Mouse (Mus musculus) forebrain, embryonic 14.5 days (tissue): Measurements from ENCODE around the gene Il1r1. TPM values are rescaled to one million over a fixed set of nuclear protein-coding genes. Genes with fewer than 3 reads are reported as not detected.

ENCODE experiments used
- ATAC-seq: fragments of 200-750 bp; cut with Nextera tagmentation; 2 replicates; pipeline ENCODE4 v1.8.0; 2017; ENCODE audit warnings: mild to moderate bottlenecking, moderate library complexity
- DNase-seq: peaks from one replicate; pipeline ENCODE4 v3.0.0-alpha.2; 2015; ENCODE audit warnings: low spot score
- H3K27ac ChIP-seq: fragments of 300-500 bp; sonication (generic); 2 replicates; pipeline ENCODE4 v1.5.1; 2014; ENCODE audit warnings: low read depth, mild to moderate bottlenecking, control low read depth, low read length, moderate library complexity
- H3K27me3 ChIP-seq: fragments of 300-500 bp; sonication (generic); replicated peaks from 2 replicates; pipeline ENCODE4 v1.6.1; 2014; ENCODE audit warnings: low read length, control low read depth, mixed read lengths; ENCODE audit not compliant: control insufficient read depth, insufficient read depth
- H3K36me3 ChIP-seq: fragments of 300-500 bp; sonication (generic); 2 replicates; pipeline ENCODE4 v1.6.1; 2014; ENCODE audit warnings: low read length, control low read depth; ENCODE audit not compliant: control insufficient read depth, insufficient read depth
- H3K4me1 ChIP-seq: fragments of 300-500 bp; sonication (generic); 2 replicates; pipeline ENCODE4 v1.6.1; 2014; ENCODE audit warnings: antibody characterized with exemption, low read length, control low read depth; ENCODE audit not compliant: control insufficient read depth, insufficient read depth
- H3K4me2 ChIP-seq: fragments of 300-500 bp; sonication (generic); 2 replicates; pipeline ENCODE4 v1.6.1; 2014; ENCODE audit warnings: mild to moderate bottlenecking, control low read depth, low read length
- H3K4me3 ChIP-seq: fragments of 300-500 bp; sonication (generic); 2 replicates; pipeline ENCODE4 v1.5.1; 2014; ENCODE audit warnings: low read depth, low read length, control low read depth
- H3K9ac ChIP-seq: fragments of 300-500 bp; sonication (generic); 2 replicates; pipeline ENCODE4 v1.6.1; 2014; ENCODE audit warnings: mild to moderate bottlenecking, low read length, control low read depth, moderate library complexity
- H3K9me3 ChIP-seq: fragments of 300-500 bp; sonication (generic); replicated peaks from 2 replicates; pipeline ENCODE4 v1.6.1; 2016; ENCODE audit warnings: low read length, control low read depth, mixed read lengths; ENCODE audit not compliant: control insufficient read depth
- WGBS: fragments of 180-500 bp; shearing (Covaris S2); extraction: QIAGEN DNeasy Blood & Tissue Kit; methylation state at CpG from one replicate; pipeline ENCODE4 v1.1.7; 2014; 5-methylcytosine and 5-hydroxymethylcytosine counted together
- polyA plus RNA-seq: library from polyadenylated mRNA; unstranded; fragments of >200 nt; fragmentation: Nextera tagmentation; extraction: Ambion mirVana; gene quantifications from 2 replicates; pipeline ENCODE4 v1.2.1, GENCODE M21; 2014

The Il1r1 gene
- 0.64 and 0.70 TPM in 2 replicates for polyA plus RNA-seq

- no peak within 1 kb of the TSS for H3K4me3 ChIP-seq
- WGBS: 78% methylated on average over 12 of the region's 12 CpGs
- no peaks in the 10 kb centered on the region for H3K36me3 ChIP-seq
- no peak within 1 kb of the TSS for H3K4me2 ChIP-seq
- no peaks in the 10 kb centered on the region for H3K9me3 ChIP-seq
- no peaks in the 10 kb centered on the region for H3K27me3 ChIP-seq
- ATAC-seq (no peak), DNase-seq (peak; percentile 28)
- H3K27ac ChIP-seq: no peak within 1 kb of the TSS
- no peaks in the 10 kb centered on the region for H3K4me1 ChIP-seq
- no peak within 1 kb of the TSS for H3K9ac ChIP-seq
Measured at GRCm38 (mm10) chr1:40224539-40225284, at the start of gene Il1r1. Gene Il1r1 (plus strand): TSS chr1:40225080.

DNA sequence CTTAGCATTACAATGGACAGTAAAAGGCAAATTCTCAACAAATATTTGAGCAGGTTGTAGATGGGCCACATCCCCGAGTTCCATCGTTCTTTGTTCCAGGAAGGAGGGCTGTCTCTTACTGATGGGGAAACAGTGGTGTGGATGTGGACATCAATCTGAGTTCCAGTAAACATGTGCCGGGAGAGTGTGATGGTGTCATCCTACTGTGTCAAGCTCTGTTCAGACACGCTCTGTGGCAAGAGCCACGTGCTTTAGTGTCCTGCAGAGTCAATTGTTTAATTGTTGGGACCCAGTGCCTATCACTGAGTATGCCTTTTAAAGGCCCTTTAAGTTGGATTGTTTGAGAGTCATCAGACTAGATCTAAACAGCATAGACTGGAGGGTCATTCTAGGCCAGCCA, 49.8 kb upstream of the Il1r1 start:
- no peak overlapping the region for H3K4me2 ChIP-seq
- H3K9me3 ChIP-seq: no peaks in the 10 kb centered on the region
- WGBS: 90% methylated on average over 5 of the region's 5 CpGs
- H3K9ac ChIP-seq: no peak overlapping the region
- no peak for DNase-seq
- H3K27ac ChIP-seq: no peak overlapping the region
- H3K4me3 ChIP-seq: no peak overlapping the region
- H3K4me1 ChIP-seq: no peaks in the 10 kb centered on the region
- ATAC-seq: no peak
- H3K36me3 ChIP-seq: no peaks in the 10 kb centered on the region
- no peaks in the 10 kb centered on the region for H3K27me3 ChIP-seq

- Histone ChIP-seq H3K36me3 (no peaks in the 10 kb centered on the region), H3K4me2 (no peak overlapping the region), H3K9ac (no peak overlapping the region), H3K4me1 (no peaks in the 10 kb centered on the region), H3K27ac (no peak overlapping the region), H3K27me3 (no peaks in the 10 kb centered on the region), H3K4me3 (no peak overlapping the region), H3K9me3 (no peaks in the 10 kb centered on the region)
- 94% methylated on average over 1 of the region's 1 CpGs for WGBS
- ATAC-seq (no peak), DNase-seq (no peak)
Measured at GRCm38 (mm10) chr1:40175797-40176196, 49.1 kb upstream of the Il1r1 start.

GRCm38 (mm10) chr1:40179031-40179430, 45.8 kb upstream of the Il1r1 start:
- Histone ChIP-seq H3K4me1 (no peaks in the 10 kb centered on the region), H3K9ac (no peak overlapping the region), H3K36me3 (no peaks in the 10 kb centered on the region), H3K4me3 (no peak overlapping the region), H3K4me2 (no peak overlapping the region), H3K9me3 (no peaks in the 10 kb centered on the region), H3K27me3 (no peaks in the 10 kb centered on the region), H3K27ac (no peak overlapping the region)
- no peak for DNase-seq
- 83% methylated on average over 4 of the region's 4 CpGs for WGBS
- no peak for ATAC-seq

DNA sequence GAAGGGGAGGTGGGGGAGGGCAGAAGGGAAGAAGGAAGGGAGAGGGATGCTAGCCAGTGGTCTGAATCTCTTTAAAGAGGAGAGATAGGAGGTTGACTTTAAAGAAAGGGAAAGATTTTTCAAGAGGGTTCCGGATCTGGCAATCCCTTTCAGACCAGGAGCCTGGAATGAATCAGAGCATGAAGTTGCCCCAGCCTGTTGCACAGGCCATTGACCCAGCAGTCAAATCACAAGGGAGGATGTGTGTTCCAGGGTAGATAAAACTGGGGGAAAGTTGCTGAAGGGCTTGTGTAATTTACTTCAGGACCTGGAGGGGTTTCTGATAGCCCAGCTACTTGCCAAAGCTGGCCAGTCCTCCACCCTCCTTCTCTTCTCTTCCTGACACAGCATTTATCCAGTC, 45.4 kb upstream of the Il1r1 start:
- Histone ChIP-seq H3K4me1 (no peaks in the 10 kb centered on the region), H3K9me3 (no peaks in the 10 kb centered on the region), H3K4me3 (no peak overlapping the region), H3K36me3 (no peaks in the 10 kb centered on the region), H3K4me2 (no peak overlapping the region), H3K27ac (no peak overlapping the region), H3K27me3 (no peaks in the 10 kb centered on the region), H3K9ac (no peak overlapping the region)
- WGBS: 81% methylated on average over 1 of the region's 1 CpGs
- ATAC-seq (no peak), DNase-seq (no peak)

DNA sequence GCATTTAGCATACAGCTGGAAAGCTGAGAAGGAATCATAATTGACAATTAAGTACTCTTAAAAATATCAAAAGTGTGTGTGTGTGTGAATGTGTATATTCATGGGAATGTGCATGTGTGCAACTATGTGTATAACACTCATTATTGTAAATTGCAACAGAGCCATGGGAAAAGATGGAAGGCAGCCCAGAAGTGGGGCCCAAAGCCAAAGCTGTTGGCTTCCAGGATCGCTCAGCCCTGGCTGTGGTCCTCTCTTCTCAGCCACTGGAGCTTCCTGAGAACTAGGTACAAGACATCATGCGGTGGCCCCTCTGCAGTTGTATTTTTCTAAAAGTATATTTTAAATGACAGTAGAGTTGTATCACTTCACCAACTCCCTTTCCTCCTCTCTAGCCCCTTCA, 44.0 kb upstream of the Il1r1 start:
- Histone ChIP-seq H3K4me1 (no peaks in the 10 kb centered on the region), H3K4me3 (no peak overlapping the region), H3K9ac (no peak overlapping the region), H3K4me2 (no peak overlapping the region), H3K36me3 (no peaks in the 10 kb centered on the region), H3K27ac (no peak overlapping the region), H3K27me3 (no peaks in the 10 kb centered on the region), H3K9me3 (no peaks in the 10 kb centered on the region)
- no peak for ATAC-seq
- 82% methylated on average over 2 of the region's 2 CpGs for WGBS
- DNase-seq: peak; percentile 8

DNA sequence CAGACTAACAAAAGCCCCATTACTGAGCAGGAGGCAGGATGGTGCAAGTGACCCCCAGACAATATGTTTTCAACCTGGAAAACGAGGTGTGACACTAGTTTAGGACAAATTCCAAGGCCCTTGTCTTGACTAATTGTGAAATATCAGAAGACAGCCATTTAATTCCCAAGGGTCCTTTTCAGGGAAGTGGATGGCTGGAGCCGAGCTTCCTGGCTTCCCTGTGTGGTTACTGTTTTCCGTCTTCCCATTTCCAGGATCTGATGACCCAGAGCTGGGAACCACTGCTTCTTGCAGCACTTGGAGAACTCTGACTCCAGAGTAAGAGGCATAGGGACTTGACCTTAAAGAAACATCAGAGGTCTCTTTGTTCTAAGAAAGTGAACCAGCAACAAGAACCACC, 43.2 kb upstream of the Il1r1 start:
- Histone ChIP-seq H3K4me1 (no peaks in the 10 kb centered on the region), H3K4me2 (no peak overlapping the region), H3K36me3 (no peaks in the 10 kb centered on the region), H3K9ac (no peak overlapping the region), H3K9me3 (no peaks in the 10 kb centered on the region), H3K4me3 (no peak overlapping the region), H3K27me3 (no peaks in the 10 kb centered on the region), H3K27ac (no peak overlapping the region)
- 66% methylated on average over 3 of the region's 3 CpGs for WGBS
- ATAC-seq: no peak
- no peak for DNase-seq

DNA sequence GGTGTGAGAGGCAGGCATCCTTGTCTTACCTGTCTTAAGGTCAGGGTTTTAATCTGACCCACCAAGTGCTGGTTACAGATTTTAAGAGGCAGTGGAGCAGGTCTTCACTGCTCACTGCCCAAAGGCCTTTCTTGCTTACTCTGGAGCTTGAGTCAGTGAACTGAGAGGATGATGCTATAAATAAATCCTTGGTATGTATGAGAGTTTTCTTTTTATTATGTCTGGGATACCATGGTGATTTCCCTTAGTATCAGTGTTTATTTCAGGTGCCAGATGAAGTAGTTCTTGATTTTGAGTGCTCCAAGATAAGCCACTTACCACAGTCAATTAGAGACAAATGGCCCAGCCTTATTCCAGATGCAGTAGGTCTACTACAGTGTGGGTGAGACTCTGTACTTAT, 41.5 kb upstream of the Il1r1 start:
- no peaks in the 10 kb centered on the region for H3K9me3 ChIP-seq
- no peaks in the 10 kb centered on the region for H3K4me1 ChIP-seq
- H3K27ac ChIP-seq: no peak overlapping the region
- DNase-seq: no peak
- no peaks in the 10 kb centered on the region for H3K36me3 ChIP-seq
- ATAC-seq: no peak
- no peaks in the 10 kb centered on the region for H3K27me3 ChIP-seq
- no peak overlapping the region for H3K4me3 ChIP-seq
- no peak overlapping the region for H3K4me2 ChIP-seq
- H3K9ac ChIP-seq: no peak overlapping the region

DNA sequence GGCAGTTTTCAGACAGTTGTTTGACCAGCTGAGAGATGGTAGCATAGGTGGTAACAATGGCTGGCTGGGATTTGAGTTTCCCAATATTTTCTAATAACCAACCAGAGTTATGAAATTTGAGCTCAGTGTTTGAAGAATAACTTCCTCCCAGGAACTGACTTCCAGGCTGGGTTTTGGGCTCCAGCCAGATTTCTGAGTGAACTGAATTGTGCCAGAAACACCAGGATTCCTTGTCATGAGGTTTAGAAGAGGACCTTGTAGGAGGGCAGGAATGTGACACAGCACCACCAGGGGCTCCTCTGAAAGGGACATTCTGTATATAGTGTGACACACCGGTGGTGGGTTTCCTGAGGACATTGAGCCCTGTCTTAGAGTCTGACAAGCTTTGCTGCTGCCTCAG, 36.9 kb upstream of the Il1r1 start:
- Histone ChIP-seq H3K27ac (no peak overlapping the region), H3K9me3 (no peaks in the 10 kb centered on the region), H3K4me1 (no peaks in the 10 kb centered on the region), H3K36me3 (no peaks in the 10 kb centered on the region), H3K27me3 (no peaks in the 10 kb centered on the region), H3K4me2 (no peak overlapping the region), H3K4me3 (no peak overlapping the region), H3K9ac (no peak overlapping the region)
- no peak for DNase-seq
- WGBS: 86% methylated on average over 1 of the region's 1 CpGs
- ATAC-seq: no peak
